Mouse (Mus musculus): Measurements from ENCODE around the gene Rgcc. TPM values are rescaled to one million over a fixed set of nuclear protein-coding genes. Genes with fewer than 3 reads are reported as not detected.
A peak's percentile ranks its signal among the peaks of the same experiment; 100 is the strongest.

Rgcc gene
- total RNA-seq (2021) = 100 to 1,000 TPM; 122 to 238 TPM
- long read RNA-seq, experiment 1, transcript Rgcc-201 (5 exons, 918 nt) = major isoform, 358 of 370 reads
- long read RNA-seq, experiment 1, partial matches to known transcripts = 9 of 370 reads
- long read RNA-seq, experiment 1, other reads (novel, unspliced or antisense) = 3 of 370 reads
- long read RNA-seq, experiment 2, transcript Rgcc-201 (5 exons, 918 nt) = major isoform, 128 of 133 reads
- long read RNA-seq, experiment 2, partial matches to known transcripts = 3 of 133 reads
- long read RNA-seq, experiment 2, other reads (novel, unspliced or antisense) = 2 of 133 reads

DNA sequence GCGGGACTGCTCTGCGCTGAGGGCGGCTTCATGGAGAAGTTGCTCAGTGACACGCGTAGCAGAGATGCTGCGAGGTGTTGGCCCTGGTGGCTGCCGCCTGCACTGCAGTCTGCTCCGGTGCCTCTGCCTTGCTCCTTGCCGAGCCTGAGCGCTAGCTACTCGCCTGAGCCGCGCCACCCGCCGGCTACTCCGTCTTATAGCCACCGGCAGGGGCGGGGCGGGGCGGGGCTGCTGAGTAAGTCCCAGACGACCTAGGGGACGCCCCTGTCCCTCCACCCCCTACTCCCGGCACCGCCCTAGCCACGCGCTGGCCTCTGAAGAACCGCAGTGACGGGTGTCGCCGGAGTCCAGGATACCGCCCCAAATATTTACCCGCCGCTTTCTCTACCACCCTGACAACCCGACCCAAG lies at the start of gene Rgcc:
Gene Rgcc, minus strand, starts transcription at position 180 of the 410 bp plus-strand sequence.
- peak; percentile 96 to 97 for DNase-seq

DNA sequence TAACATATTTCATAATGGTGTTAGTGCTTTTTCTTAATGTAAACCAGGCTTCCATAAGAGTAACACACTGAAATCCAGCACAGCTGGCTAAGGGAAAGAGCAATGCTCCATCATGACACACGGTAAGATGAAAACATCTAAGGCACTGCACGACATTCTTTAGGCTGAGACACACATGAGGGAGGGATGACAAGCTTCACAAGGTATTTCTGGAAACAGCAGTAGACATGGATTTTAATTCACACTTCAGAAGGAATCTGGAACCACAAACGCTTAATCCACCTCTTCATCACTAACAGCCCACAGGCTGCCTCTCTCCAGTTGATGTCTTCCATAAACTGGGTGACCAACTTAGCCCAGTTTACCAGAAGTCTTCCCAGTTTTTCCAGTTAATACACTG lies 44.9 kb upstream of the Rgcc start:
- no peak for DNase-seq

DNA sequence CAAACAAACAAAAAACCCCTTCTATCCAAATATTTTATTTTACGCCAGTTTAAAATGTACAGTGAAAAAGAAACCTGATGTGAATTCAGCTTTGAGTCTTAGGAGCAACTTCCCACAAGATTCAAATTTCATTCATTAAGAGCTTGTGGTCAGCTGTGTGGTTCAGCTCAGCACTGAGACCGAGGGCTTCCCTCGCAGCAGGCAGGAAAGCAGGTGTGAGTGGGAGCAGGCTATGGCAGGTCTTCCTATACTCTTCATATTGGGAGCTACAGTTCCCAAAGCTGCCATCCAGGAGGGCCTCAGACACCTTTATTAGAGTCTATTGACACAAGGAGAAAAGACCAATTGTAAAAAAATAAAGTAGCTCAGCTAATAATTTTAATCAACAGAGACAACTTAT lies 34.2 kb upstream of the Rgcc start:
- DNase-seq = no peak

- no peak for DNase-seq
These were observed 30.5 kb upstream of the Rgcc start for GRCm38 (mm10) chr14:79331936-79332335.

DNA sequence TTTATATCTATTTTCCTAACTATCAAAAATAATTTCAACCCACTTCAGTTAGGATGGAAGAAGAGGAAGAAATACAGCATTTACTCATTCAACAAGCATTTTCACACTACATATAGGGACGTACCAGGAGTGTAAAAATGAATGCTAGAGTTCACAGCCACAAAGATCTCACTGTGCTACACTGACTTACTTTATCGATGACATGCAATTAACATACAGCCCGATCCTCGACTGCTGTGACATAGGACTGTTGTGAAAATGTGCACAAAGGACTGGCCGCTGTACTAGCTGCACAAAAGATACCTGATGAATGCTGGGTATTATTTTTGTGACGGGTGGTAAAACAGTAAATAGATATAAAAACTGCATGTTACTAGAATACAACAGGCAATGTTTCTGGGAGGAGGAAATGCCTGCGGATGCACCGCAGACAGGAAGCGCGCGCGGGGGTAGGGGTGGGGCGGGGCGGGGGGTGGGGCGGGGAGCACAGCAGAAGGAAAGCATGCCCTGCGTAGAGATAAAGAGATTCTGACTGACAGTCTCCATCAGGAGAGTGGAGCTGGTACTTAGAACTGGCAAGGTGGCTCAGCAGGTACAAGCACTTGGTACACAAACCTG lies 29.6 kb upstream of the Rgcc start:
- no peak for DNase-seq

DNA sequence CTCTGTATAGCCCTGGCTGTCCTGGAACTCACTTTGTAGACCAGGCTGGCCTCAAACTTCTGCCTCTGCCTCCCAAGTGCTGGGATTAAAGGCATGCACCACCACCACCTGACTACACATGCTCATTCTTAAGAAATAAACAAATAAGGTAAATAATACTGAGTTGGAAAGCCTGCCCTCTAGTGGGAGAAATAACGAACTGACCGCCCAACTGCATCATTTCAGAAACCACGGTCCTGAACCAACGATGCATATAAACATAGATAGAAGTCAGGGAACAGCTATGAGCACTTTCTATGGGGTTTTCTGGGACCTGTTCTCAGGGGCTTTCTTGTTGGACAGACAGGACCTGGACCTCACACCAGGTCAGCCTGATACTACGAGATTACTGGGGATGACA lies 25.6 kb upstream of the Rgcc start:
- DNase-seq = peak; percentile 32 to 39

DNA sequence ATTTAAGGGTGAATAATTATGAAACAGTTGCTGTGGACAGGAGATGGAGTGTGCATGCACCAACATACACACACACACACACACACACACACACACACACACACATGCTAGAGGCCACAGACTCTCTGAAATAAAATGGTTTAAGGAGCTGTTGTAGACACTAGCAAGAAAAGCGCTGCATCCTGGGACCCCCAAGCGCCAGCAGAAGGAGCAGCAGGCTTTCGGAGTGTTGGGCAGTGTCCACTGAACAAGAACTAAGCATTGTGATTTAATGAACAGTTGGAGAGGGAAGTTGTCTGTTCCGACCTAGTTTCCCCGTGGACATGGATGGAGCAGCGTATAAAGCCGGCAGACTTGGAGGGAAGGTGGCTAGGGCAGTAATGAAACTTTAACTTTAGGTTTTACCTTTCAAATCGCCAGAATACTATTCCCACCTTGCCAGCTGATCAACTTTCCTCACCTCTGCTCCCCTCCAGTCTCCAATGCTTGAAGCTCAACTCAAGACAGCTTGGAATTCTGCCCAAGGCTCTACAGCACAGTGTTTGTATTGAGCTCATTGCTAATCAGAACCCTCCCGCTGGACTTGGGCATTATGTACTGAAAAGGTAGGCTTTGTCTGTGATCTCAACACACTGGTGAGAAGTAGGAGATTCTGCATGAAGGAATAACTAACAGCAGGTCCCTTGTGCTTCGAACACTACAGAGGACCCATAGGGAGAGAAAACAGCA lies 22.8 kb upstream of the Rgcc start:
- DNase-seq = peak in 1 of 2 experiments; percentile 19

DNA sequence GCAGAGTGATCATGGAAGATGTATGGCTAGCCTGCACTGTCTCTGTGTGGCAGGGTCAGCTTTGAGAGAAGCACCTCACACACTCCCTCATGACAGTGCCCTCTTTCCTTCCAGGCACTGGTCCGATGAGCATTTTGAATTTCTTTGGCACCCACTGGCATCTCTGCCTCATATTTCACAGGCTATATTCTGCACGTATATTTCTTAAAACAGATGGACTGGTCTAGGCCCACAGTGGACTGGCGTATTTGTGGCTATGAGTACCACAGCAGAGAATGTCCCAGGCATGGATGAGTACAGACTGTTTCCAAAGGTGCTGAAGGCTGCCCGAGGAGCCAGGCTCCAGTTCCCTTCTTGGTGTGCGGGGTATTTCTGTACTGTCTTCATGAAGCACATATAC lies 20.4 kb upstream of the Rgcc start:
- no peak for DNase-seq

- DNase-seq = peak; percentile 8 to 21
These were observed 19.7 kb upstream of the Rgcc start for GRCm38 (mm10) chr14:79321152-79321551.

- no peak for DNase-seq
These were observed 16.2 kb upstream of the Rgcc start for GRCm38 (mm10) chr14:79317602-79318001.

DNA sequence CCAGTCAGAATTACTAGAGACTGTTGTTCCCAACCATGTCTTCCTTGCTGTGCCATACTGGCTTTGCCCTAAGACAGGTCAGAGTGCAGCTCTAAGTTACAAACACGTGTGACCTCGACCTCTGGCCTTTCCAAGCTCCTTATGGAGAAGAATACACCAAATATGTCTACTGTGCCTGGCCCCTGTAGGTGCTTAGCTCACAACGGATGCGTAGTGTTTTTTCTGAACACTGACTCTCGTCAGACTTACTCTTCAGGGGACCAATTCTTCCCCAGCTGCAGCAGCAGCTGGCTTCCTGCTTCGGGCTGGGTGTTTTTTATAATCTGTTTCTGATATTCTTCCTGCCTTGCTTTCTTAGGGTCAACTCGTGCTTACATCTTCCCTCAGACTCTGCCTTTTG lies 14.4 kb upstream of the Rgcc start:
- no peak for DNase-seq

GRCm38 (mm10) chr14:79314245-79315010 lies 13.0 kb upstream of the Rgcc start:
- DNase-seq = no peak

DNA sequence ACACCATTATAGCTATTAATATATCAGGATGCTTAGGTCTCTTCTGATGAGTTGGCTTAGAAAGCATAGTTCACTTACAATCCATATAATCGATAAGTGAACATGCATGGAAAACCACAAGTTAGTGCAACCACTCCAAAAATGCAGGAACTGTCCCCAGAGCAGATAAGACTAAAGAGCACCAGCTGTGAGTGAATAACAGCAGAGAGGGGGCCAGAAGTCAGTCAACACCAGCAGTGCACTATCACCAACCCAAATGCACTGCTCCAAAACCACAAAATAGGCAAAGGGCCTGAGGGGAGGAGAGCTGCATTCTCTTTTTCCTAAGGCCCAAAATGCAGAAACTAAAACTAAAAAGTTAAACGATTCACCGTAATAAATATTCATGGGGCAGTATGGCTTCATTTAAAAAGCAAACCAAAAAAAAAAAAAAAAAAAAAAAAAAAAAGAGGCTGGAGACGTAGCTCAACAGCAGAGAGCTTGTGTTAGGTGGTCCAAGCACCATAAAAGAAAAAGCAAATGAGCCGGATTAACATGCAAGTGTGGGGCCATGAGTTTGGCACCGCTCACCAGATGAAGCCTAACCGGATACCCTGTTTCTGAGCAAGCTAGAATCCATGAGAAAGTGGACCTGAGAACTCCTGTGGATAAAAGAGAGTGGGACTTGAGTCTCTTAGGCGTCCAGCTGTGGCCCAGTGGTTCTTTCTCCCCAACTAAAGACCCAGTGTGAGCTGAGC lies 12.2 kb upstream of the Rgcc start:
- no peak for DNase-seq

GRCm38 (mm10) chr14:79312719-79313118 lies 11.3 kb upstream of the Rgcc start:
- no peak for DNase-seq

DNA sequence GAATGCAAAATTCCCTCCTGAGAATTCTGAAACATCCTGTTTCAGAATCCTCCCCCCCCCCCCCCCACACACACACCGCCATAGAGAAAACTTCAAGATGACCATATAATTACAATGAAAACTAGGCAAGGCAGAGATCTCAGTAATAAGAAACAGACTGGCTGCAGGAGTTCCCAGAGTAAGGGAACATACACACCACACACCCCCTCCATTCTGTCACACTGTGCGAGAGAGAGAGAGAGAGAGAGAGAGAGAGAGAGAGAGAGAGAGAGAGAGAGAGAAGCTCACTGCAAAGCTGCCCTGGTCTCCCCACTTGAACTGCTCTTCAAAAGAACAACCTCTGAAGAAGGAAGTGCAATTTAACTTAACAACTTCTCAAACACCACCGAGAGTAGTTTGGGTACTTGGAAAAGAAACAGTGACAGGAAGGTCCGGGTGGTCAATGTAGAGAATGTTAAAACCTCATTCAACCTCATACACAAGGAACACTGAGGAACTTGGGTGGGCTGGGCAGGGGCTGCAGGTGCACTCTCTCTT lies 10.5 kb upstream of the Rgcc start:
- no peak for DNase-seq

DNA sequence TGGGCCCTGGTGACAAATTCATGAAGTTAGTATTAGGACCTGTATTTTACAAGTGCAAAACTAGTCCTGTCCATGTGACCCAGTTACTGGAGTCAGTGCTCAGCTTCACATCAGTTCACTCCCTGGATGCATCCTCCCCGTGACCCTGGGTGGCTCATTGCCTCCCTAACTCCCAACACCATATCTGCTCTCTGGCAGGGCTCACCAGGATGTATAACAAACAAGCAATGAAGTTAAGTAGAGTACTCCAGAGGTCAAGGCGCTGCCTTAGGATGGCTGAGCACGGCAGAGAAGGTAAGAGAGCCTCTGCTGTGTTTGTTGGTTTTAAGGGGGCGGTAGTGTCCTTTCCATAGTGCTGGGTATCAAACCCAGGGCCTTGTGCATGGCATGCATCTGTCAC lies 7.7 kb upstream of the Rgcc start:
- no peak for DNase-seq

DNA sequence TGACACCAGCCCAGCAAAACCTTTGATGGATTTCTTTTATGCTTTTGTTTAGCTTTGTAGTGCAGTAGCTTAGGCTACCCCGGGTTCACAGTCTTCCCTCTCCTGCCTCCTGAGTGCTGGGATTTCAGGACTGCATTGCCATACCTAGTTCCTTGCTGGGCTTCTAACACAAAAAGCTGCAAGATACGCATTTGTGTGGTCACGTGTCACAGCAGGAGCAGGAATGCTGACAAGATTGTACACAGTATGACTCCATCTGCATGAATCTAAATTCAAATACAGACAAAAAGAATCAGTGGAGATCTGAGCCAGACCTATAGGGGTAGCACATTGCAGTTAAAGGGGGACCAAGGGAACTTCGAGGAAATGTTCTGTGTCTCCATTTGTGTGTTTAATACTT lies 6.9 kb upstream of the Rgcc start:
- no peak for DNase-seq

DNA sequence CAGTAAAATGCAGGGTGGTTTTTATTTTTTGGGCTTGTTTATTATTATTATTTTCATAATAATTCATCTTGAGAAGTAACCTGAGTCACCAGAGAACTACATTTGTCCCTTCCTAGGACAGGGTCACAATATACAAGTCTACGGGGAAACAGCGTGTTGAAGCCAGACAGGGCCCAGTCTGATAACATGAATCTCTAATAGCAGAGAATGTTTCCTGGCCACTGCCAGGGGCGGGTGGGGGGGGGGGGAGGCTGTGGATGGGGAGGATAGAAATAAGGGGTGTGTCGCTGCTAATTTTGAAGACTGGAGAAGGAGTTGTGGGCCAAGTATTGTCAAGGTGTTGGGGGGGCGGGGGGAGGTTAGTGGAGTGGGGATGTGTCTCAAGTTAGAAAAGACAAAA lies 6.5 kb upstream of the Rgcc start:
- no peak for DNase-seq

DNA sequence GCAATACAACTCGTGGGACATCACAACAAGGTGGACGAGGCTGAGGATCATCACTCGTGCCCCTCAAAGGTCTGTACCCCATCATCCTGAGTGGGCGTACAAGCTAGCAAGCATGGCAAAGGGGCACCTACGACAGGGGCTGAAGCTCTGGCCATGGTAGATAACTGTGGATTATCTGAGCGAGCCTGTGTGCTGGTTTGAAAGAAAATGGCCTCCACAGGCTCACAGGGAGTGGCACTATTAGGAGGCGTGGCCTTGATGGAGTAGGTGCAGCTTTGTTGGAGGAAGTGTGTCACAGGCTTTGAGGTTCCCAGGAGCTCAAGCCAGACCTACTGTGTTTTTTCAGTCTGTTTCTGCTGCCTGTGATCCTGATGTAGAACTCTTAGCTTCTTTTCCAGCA lies 5.7 kb upstream of the Rgcc start:
- DNase-seq = no peak

GRCm38 (mm10) chr14:79304873-79305464 lies 3.5 kb upstream of the Rgcc start:
- DNase-seq = no peak

GRCm38 (mm10) chr14:79303150-79303549 lies 1.7 kb upstream of the Rgcc start:
- DNase-seq = no peak

Data from adrenal gland, postnatal 36 days (tissue).